Mouse (Mus musculus): ENCODE data around the gene Entr1. TPM values are rescaled to one million over a fixed set of nuclear protein-coding genes. Genes with fewer than 3 reads are reported as not detected.

Entr1 gene
- 100 to 1,000 TPM; 153 to 198 TPM for polyA plus RNA-seq (2017; shearing (Covaris generic))

GRCm38 (mm10) chr2:26389154-26389690 lies at the start of gene Entr1, which contains the start of gene Pmpca:
TSS of gene Entr1 (minus strand) at chr2:26389316.
TSS of gene Pmpca (plus strand) at chr2:26389339.

GRCm38 (mm10) chr2:26408515-26409356 lies 19.6 kb upstream of the Entr1 start, which contains the start of gene Inpp5e:
TSS of gene Inpp5e (minus strand) at chr2:26409203.

GRCm38 (mm10) chr2:26380131-26380771 lies 8.9 kb downstream of the Entr1 start, which contains the start of gene Snapc4:
TSS of gene Snapc4 (minus strand) at chr2:26380653.

GRCm38 (mm10) chr2:26360772-26361171 lies 28.3 kb downstream of the Entr1 start, which contains the start of gene Card9:
TSS of gene Card9 (minus strand) at chr2:26360918.

GRCm38 (mm10) chr2:26351358-26352290 lies 37.5 kb downstream of the Entr1 start, which contains the start of gene Dnlz:
TSS of gene Dnlz (minus strand) at chr2:26352110.

Other genes with a start within 250 kb of the Entr1 start
- gene Lhx3, start 181.0 kb downstream of the Entr1 start, polyA plus RNA-seq (2017; shearing (Covaris generic)), result under 1 TPM in 1 of 2 experiments, not detected in 1; 0.80 TPM
- 10 to 100 TPM in 1 of 2 experiments, 1 to 10 TPM in 1; 8.8 to 12.5 TPM for gene Qsox2, start 151.8 kb downstream of the Entr1 start, polyA plus RNA-seq (2017; shearing (Covaris generic))
- gene Ccdc187, start 94.8 kb downstream of the Entr1 start, polyA plus RNA-seq (2017; shearing (Covaris generic)), result under 1 TPM in 1 of 2 experiments, not detected in 1; 0.28 TPM
- 10 to 100 TPM; 11.7 to 16.6 TPM for gene Gpsm1, start 73.8 kb downstream of the Entr1 start, polyA plus RNA-seq (2017; shearing (Covaris generic))
- 10 to 100 TPM; 14.8 to 17.5 TPM for gene Dnlz, start 37.2 kb downstream of the Entr1 start, polyA plus RNA-seq (2017; shearing (Covaris generic))
- 1 to 10 TPM in 1 of 2 experiments, under 1 TPM in 1; 0.86 to 1.5 TPM for gene Card9, start 28.4 kb downstream of the Entr1 start, polyA plus RNA-seq (2017; shearing (Covaris generic))
- 10 to 100 TPM; 42.2 to 48.5 TPM for gene Snapc4, start 8.7 kb downstream of the Entr1 start, polyA plus RNA-seq (2017; shearing (Covaris generic))
- 100 to 1,000 TPM; 102 to 119 TPM for gene Pmpca, start within 50 bp of the Entr1 start, polyA plus RNA-seq (2017; shearing (Covaris generic))
- 10 to 100 TPM; 36.2 to 49.9 TPM for gene Inpp5e, start 19.9 kb upstream of the Entr1 start, polyA plus RNA-seq (2017; shearing (Covaris generic))
- 10 to 100 TPM; 50.1 to 53.9 TPM for gene Sec16a, start 55.9 kb upstream of the Entr1 start, polyA plus RNA-seq (2017; shearing (Covaris generic))
- 10 to 100 TPM; 44.0 to 51.0 TPM for gene Notch1, start 127.3 kb upstream of the Entr1 start, polyA plus RNA-seq (2017; shearing (Covaris generic))
- gene Egfl7, start 190.7 kb upstream of the Entr1 start, polyA plus RNA-seq (2017; shearing (Covaris generic)), result 1 to 10 TPM in 1 of 2 experiments, under 1 TPM in 1; 0.58 to 5.4 TPM
- gene Gm20532, start 197.3 kb upstream of the Entr1 start, polyA plus RNA-seq (2017; shearing (Covaris generic)), result not detected
- 10 to 100 TPM; 24.4 to 58.1 TPM for gene Agpat2, start 215.1 kb upstream of the Entr1 start, polyA plus RNA-seq (2017; shearing (Covaris generic))
- 1 to 10 TPM; 7.6 to 8.5 TPM for gene Fam69b, start 239.1 kb upstream of the Entr1 start, polyA plus RNA-seq (2017; shearing (Covaris generic))